Mouse (Mus musculus) intestine, embryonic 15.5 days (tissue): ENCODE measurements around the gene Mrgprh. TPM values are rescaled to one million over a fixed set of nuclear protein-coding genes. Genes with fewer than 3 reads are reported as not detected.

Source experiments
- ATAC-seq: fragments of 200-750 bp; cut with Nextera tagmentation; 2 replicates; pipeline ENCODE4 v1.8.0; 2017; ENCODE audit warnings: moderate TSS enrichment, moderate library complexity
- H3K27ac ChIP-seq: fragments of 300-500 bp; sonication (generic); 2 replicates; pipeline ENCODE4 v1.5.1; 2015; ENCODE audit warnings: mild to moderate bottlenecking, inconsistent platforms
- H3K27me3 ChIP-seq: fragments of 300-500 bp; sonication (generic); replicated peaks from 2 replicates; pipeline ENCODE4 v1.6.1; 2015; ENCODE audit warnings: inconsistent platforms
- H3K36me3 ChIP-seq: fragments of 300-500 bp; sonication (generic); 2 replicates; pipeline ENCODE4 v1.6.1; 2015; ENCODE audit warnings: inconsistent platforms
- H3K4me1 ChIP-seq: fragments of 300-500 bp; sonication (generic); replicated peaks from 2 replicates; pipeline ENCODE4 v1.6.1; 2015; ENCODE audit warnings: inconsistent platforms
- H3K4me2 ChIP-seq: fragments of 300-500 bp; sonication (generic); replicated peaks from 2 replicates; pipeline ENCODE4 v1.6.1; 2015; ENCODE audit warnings: mild to moderate bottlenecking, inconsistent platforms
- H3K4me3 ChIP-seq: fragments of 300-500 bp; sonication (generic); replicated peaks from 2 replicates; pipeline ENCODE4 v1.5.1; 2015; ENCODE audit warnings: inconsistent platforms
- H3K9ac ChIP-seq: fragments of 300-500 bp; sonication (generic); 2 replicates; pipeline ENCODE4 v1.6.1; 2015; ENCODE audit warnings: inconsistent platforms
- H3K9me3 ChIP-seq: fragments of 300-500 bp; sonication (generic); 2 replicates; pipeline ENCODE4 v1.6.1; 2016; ENCODE audit warnings: inconsistent platforms
- WGBS: fragments of 180-500 bp; shearing (Covaris S2); methylation state at CpG from one replicate; pipeline ENCODE4 v1.1.7; 2015; 5-methylcytosine and 5-hydroxymethylcytosine counted together
- polyA plus RNA-seq: library from polyadenylated mRNA; unstranded; fragments of >200 nt; fragmentation: Nextera tagmentation; extraction: Ambion mirVana; gene quantifications from 2 replicates; pipeline ENCODE4 v1.2.1, GENCODE M21; 2015

Mrgprh gene
- polyA plus RNA-seq, 1 experiment from 2014 or later, result not detected

- H3K9ac ChIP-seq, result no peak overlapping the region
- 82% methylated on average over 8 of the region's 8 CpGs for WGBS
These were observed 26.0 kb upstream of the Mrgprh start for GRCm38 (mm10) chr17:12849778-12850382.

GRCm38 (mm10) chr17:12851689-12852088, 24.1 kb upstream of the Mrgprh start:
- 82% methylated on average over 11 of the region's 11 CpGs for WGBS
- Histone ChIP-seq H3K27me3 (no peaks in the 10 kb centered on the region; the same call in 1 of the 2 replicates), H3K9ac (no peak overlapping the region), H3K9me3 (no peaks in the 10 kb centered on the region), H3K27ac (no peak overlapping the region), H3K4me3 (no peak overlapping the region), H3K4me2 (no peak overlapping the region), H3K36me3 (no peaks in the 10 kb centered on the region), H3K4me1 (no peaks in the 10 kb centered on the region)
- no peak for ATAC-seq

More at GRCm38 (mm10) chr17:12849778-12850382, 26.0 kb upstream of the Mrgprh start:
- no peaks in the 10 kb centered on the region for H3K36me3 ChIP-seq
- H3K27me3 ChIP-seq, result no peaks in the 10 kb centered on the region; the same call in 1 of the 2 replicates
- ATAC-seq, result no peak
- H3K4me2 ChIP-seq, result no peak overlapping the region
- H3K9me3 ChIP-seq, result no peaks in the 10 kb centered on the region
- no peak overlapping the region for H3K27ac ChIP-seq
- peaks cover 7% of the 10 kb centered on the region; the same call in 1 of the 2 replicates for H3K4me1 ChIP-seq
- no peak overlapping the region for H3K4me3 ChIP-seq

GRCm38 (mm10) chr17:12853821-12854220, 22.0 kb upstream of the Mrgprh start:
- H3K4me1 ChIP-seq, result no peaks in the 10 kb centered on the region
- 80% methylated on average over 2 of the region's 2 CpGs for WGBS
- no peaks in the 10 kb centered on the region; the same call in 1 of the 2 replicates for H3K27me3 ChIP-seq
- H3K36me3 ChIP-seq, result no peaks in the 10 kb centered on the region
- no peak overlapping the region for H3K27ac ChIP-seq
- H3K4me3 ChIP-seq, result no peak overlapping the region
- H3K9me3 ChIP-seq, result no peaks in the 10 kb centered on the region
- H3K4me2 ChIP-seq, result no peak overlapping the region
- no peak for ATAC-seq
- H3K9ac ChIP-seq, result no peak overlapping the region

DNA sequence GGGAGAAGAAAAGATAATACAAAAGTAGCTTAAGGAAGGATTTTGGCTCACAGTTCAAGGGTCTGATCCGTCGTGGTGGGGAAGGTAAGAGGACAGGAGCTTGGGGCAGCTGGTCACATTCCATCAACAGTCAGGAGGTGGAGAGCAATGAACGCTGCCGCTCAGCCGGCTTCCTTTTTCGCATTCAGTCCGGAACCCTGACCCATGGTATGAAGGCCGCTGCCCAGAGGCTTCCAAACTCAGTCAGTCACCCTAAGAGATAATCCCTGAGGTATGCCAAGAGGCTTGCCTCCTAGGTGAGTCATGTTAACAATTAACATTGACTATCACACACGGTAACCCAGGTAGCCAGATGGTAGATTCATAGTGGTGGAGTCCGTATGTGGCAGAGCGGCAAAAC, 21.4 kb upstream of the Mrgprh start:
- Histone ChIP-seq H3K27ac (no peak overlapping the region), H3K9me3 (no peaks in the 10 kb centered on the region), H3K4me2 (no peak overlapping the region), H3K27me3 (no peaks in the 10 kb centered on the region; the same call in 1 of the 2 replicates), H3K4me1 (no peaks in the 10 kb centered on the region), H3K9ac (no peak overlapping the region), H3K4me3 (no peak overlapping the region), H3K36me3 (no peaks in the 10 kb centered on the region)
- ATAC-seq, result no peak
- WGBS, result 94% methylated on average over 11 of the region's 11 CpGs

DNA sequence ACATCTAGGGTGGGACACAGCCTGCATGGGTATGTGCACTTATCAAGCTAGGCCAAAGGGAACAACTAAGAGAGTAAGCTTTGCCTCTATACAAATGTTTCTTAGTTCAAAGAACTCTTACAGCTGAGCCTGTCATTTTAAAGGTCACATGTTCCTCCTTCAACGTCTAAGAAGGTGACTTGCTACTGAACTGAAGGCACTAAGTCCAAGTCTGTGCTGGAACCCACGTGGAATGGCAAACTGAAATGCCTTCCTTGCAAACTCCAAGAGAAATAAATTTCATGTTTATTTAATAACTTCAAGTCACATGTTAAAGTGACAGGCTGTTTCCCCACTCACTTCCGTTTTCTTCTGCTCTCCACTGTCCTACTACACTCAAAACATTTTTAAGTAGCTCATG, 18.4 kb upstream of the Mrgprh start:
- Histone ChIP-seq H3K9ac (no peak overlapping the region), H3K9me3 (no peaks in the 10 kb centered on the region), H3K4me3 (no peak overlapping the region), H3K36me3 (no peaks in the 10 kb centered on the region), H3K4me2 (no peak overlapping the region), H3K27me3 (no peaks in the 10 kb centered on the region), H3K27ac (no peak overlapping the region), H3K4me1 (no peaks in the 10 kb centered on the region)
- 32% methylated on average over 3 of the region's 3 CpGs for WGBS
- ATAC-seq, result no peak

- Histone ChIP-seq H3K9me3 (no peaks in the 10 kb centered on the region), H3K27ac (no peak overlapping the region), H3K36me3 (no peaks in the 10 kb centered on the region), H3K4me3 (no peak overlapping the region), H3K9ac (no peak overlapping the region), H3K4me1 (no peaks in the 10 kb centered on the region), H3K27me3 (no peaks in the 10 kb centered on the region), H3K4me2 (no peak overlapping the region)
- 57% methylated on average over 4 of the region's 4 CpGs for WGBS
- ATAC-seq, result no peak
These were observed 17.8 kb upstream of the Mrgprh start for GRCm38 (mm10) chr17:12858072-12858471.

- no peak overlapping the region for H3K4me2 ChIP-seq
- no peaks in the 10 kb centered on the region for H3K27me3 ChIP-seq
- no peaks in the 10 kb centered on the region for H3K36me3 ChIP-seq
- no peak overlapping the region for H3K4me3 ChIP-seq
- WGBS, result 67% methylated on average over 8 of the region's 8 CpGs
- H3K4me1 ChIP-seq, result no peaks in the 10 kb centered on the region
- no peak overlapping the region for H3K9ac ChIP-seq
- H3K27ac ChIP-seq, result no peak overlapping the region
- no peaks in the 10 kb centered on the region for H3K9me3 ChIP-seq
- ATAC-seq, result no peak
These were observed 16.8 kb upstream of the Mrgprh start for GRCm38 (mm10) chr17:12859006-12859520.

- Histone ChIP-seq H3K9ac (no peak overlapping the region), H3K27ac (no peak overlapping the region), H3K4me1 (peaks cover 2% of the 10 kb centered on the region; the same call in 1 of the 2 replicates), H3K27me3 (no peaks in the 10 kb centered on the region), H3K36me3 (no peaks in the 10 kb centered on the region), H3K9me3 (no peaks in the 10 kb centered on the region), H3K4me2 (no peak overlapping the region), H3K4me3 (no peak overlapping the region)
- ATAC-seq, result no peak
These were observed 11.7 kb upstream of the Mrgprh start for GRCm38 (mm10) chr17:12864111-12864510.

GRCm38 (mm10) chr17:12865407-12865806, 10.4 kb upstream of the Mrgprh start:
- Histone ChIP-seq H3K9me3 (no peaks in the 10 kb centered on the region), H3K4me1 (peaks cover 2% of the 10 kb centered on the region; the same call in 1 of the 2 replicates), H3K27me3 (no peaks in the 10 kb centered on the region), H3K4me3 (no peak overlapping the region), H3K27ac (no peak overlapping the region), H3K4me2 (no peak overlapping the region), H3K9ac (no peak overlapping the region), H3K36me3 (no peaks in the 10 kb centered on the region)
- ATAC-seq, result no peak
- WGBS, result 55% methylated on average over 3 of the region's 3 CpGs

- H3K4me2 ChIP-seq, result no peak overlapping the region
- H3K27me3 ChIP-seq, result no peaks in the 10 kb centered on the region
- H3K27ac ChIP-seq, result no peak overlapping the region
- H3K4me1 ChIP-seq, result peaks cover 2% of the 10 kb centered on the region; the same call in 1 of the 2 replicates
- no peak overlapping the region for H3K9ac ChIP-seq
- H3K9me3 ChIP-seq, result no peaks in the 10 kb centered on the region
- no peak overlapping the region for H3K4me3 ChIP-seq
- WGBS, result 85% methylated on average over 10 of the region's 10 CpGs
- H3K36me3 ChIP-seq, result no peaks in the 10 kb centered on the region
- ATAC-seq, result no peak
These were observed 9.0 kb upstream of the Mrgprh start for GRCm38 (mm10) chr17:12866853-12867252.

- Histone ChIP-seq H3K27ac (no peak within 1 kb of the TSS), H3K4me1 (peaks cover 2% of the 10 kb centered on the region; the same call in 1 of the 2 replicates), H3K27me3 (no peaks in the 10 kb centered on the region), H3K36me3 (no peaks in the 10 kb centered on the region), H3K9me3 (no peaks in the 10 kb centered on the region), H3K9ac (no peak within 1 kb of the TSS), H3K4me2 (no peak within 1 kb of the TSS), H3K4me3 (no peak within 1 kb of the TSS)
- no peak for ATAC-seq
- WGBS, result 19% methylated on average over 2 of the region's 2 CpGs
These were observed 7.8 kb upstream of the Mrgprh start, which contains the start of gene Mas1 for GRCm38 (mm10) chr17:12868043-12868442. TSS of gene Mas1 (minus strand) at chr17:12868143.

- WGBS, result 20% methylated on average over 4 of the region's 4 CpGs
- H3K9ac ChIP-seq, result no peak overlapping the region
- H3K27ac ChIP-seq, result no peak overlapping the region
- no peak overlapping the region for H3K4me3 ChIP-seq
- no peak overlapping the region for H3K4me2 ChIP-seq
- no peaks in the 10 kb centered on the region for H3K36me3 ChIP-seq
- peaks cover 2% of the 10 kb centered on the region; the same call in 1 of the 2 replicates for H3K4me1 ChIP-seq
- ATAC-seq, result no peak
- no peaks in the 10 kb centered on the region for H3K9me3 ChIP-seq
- no peaks in the 10 kb centered on the region for H3K27me3 ChIP-seq
These were observed 7.2 kb upstream of the Mrgprh start for GRCm38 (mm10) chr17:12868640-12869039.
